Mouse (Mus musculus) lung, postnatal 0 days (tissue): Measurements from ENCODE around the gene Padi3.

Source experiments
- CTCF ChIP-seq: IDR thresholded peaks from 2 replicates; pipeline ENCODE4 v1.5.1; 2016; ENCODE audit warnings: antibody characterized with exemption, mild to moderate bottlenecking
- EP300 ChIP-seq: IDR thresholded peaks from 2 replicates; pipeline ENCODE4 v1.6.1; 2016; ENCODE audit warnings: antibody characterized with exemption, mild to moderate bottlenecking, control low read depth

GRCm38 (mm10) chr4:140857813-140858212 lies 47.4 kb upstream of the Padi3 start:
- no peak for TF ChIP-seq CTCF
- no peak for TF ChIP-seq EP300
